Mouse (Mus musculus) forebrain, embryonic 11.5 days (tissue): Measurements from ENCODE around the gene Mrpl14. TPM values are rescaled to one million over a fixed set of nuclear protein-coding genes. Genes with fewer than 3 reads are reported as not detected.

Experiments used
- ATAC-seq: fragments of 200-750 bp; cut with Nextera tagmentation; replicated peaks from 2 replicates; pipeline ENCODE4 v1.8.0; 2017; ENCODE audit warnings: moderate TSS enrichment; ENCODE audit not compliant: low FRiP score
- DNase-seq: peaks from one replicate; pipeline ENCODE4 v3.0.0-alpha.2; 2017; ENCODE audit warnings: low spot score
- H3K27ac ChIP-seq: fragments of 300-500 bp; sonication (generic); 2 replicates; pipeline ENCODE4 v1.5.1; 2014; ENCODE audit warnings: low read depth, low read length
- H3K27me3 ChIP-seq: fragments of 300-500 bp; sonication (generic); 2 replicates; pipeline ENCODE4 v1.6.1; 2014; ENCODE audit warnings: mild to moderate bottlenecking, low read length, mixed read lengths; ENCODE audit not compliant: control insufficient read depth, insufficient read depth
- H3K36me3 ChIP-seq: fragments of 300-500 bp; sonication (generic); 2 replicates; pipeline ENCODE4 v1.6.1; 2014; ENCODE audit warnings: mild to moderate bottlenecking, low read length, moderate library complexity, mixed read lengths; ENCODE audit not compliant: control insufficient read depth, insufficient read depth
- H3K4me1 ChIP-seq: fragments of 300-500 bp; sonication (generic); replicated peaks from 2 replicates; pipeline ENCODE4 v1.6.1; 2014; ENCODE audit warnings: low read length, mixed read lengths; ENCODE audit not compliant: control insufficient read depth, insufficient read depth
- H3K4me2 ChIP-seq: fragments of 300-500 bp; sonication (generic); 2 replicates; pipeline ENCODE4 v1.6.1; 2014; ENCODE audit warnings: low read depth, mild to moderate bottlenecking, low read length, moderate library complexity, mixed read lengths; ENCODE audit not compliant: severe bottlenecking
- H3K4me3 ChIP-seq: fragments of 300-500 bp; sonication (generic); 2 replicates; pipeline ENCODE4 v1.5.1; 2014; ENCODE audit warnings: low read depth, low read length
- H3K9ac ChIP-seq: fragments of 300-500 bp; sonication (generic); 2 replicates; pipeline ENCODE4 v1.6.1; 2014; ENCODE audit warnings: low read length
- H3K9me3 ChIP-seq: fragments of 300-500 bp; sonication (generic); 2 replicates; pipeline ENCODE4 v1.6.1; 2016; ENCODE audit warnings: low read length, mixed read lengths; ENCODE audit not compliant: control insufficient read depth
- WGBS: fragments of 180-500 bp; shearing (Covaris S2); extraction: QIAGEN DNeasy Blood & Tissue Kit; methylation state at CpG from one replicate; pipeline ENCODE4 v1.1.7; 2014; 5-methylcytosine and 5-hydroxymethylcytosine counted together
- polyA plus RNA-seq: library from polyadenylated mRNA; unstranded; fragments of >200 nt; fragmentation: Nextera tagmentation; extraction: Ambion mirVana; gene quantifications from 2 replicates; pipeline ENCODE4 v1.2.1, GENCODE M21; 2014

Gene Mrpl14
- polyA plus RNA-seq, 1 experiment from 2014 or later: 107 TPM

- no peaks in the 10 kb centered on the region; the same call in 1 of the 2 replicates for H3K4me1 ChIP-seq
These were observed 37.8 kb downstream of the Mrpl14 start for GRCm38 (mm10) chr17:45723732-45724573.

GRCm38 (mm10) chr17:45724574-45724921, 38.4 kb downstream of the Mrpl14 start:
- Histone ChIP-seq H3K27ac (no peak overlapping the region), H3K4me3 (no peak overlapping the region), H3K4me1 (no peaks in the 10 kb centered on the region; the same call in 1 of the 2 replicates), H3K9me3 (no peaks in the 10 kb centered on the region), H3K4me2 (no peak overlapping the region; the same call in 1 of the 2 replicates), H3K9ac (peak overlapping the region; percentile 76; the same call in 1 of the 2 replicates), H3K36me3 (no peaks in the 10 kb centered on the region), H3K27me3 (no peaks in the 10 kb centered on the region)
- ATAC-seq: peak; percentile 55
- DNase-seq: no peak
- 89% methylated on average over 10 of the region's 10 CpGs for WGBS

More at GRCm38 (mm10) chr17:45723732-45724573, 37.8 kb downstream of the Mrpl14 start:
- peak overlapping the region; percentile 76 for H3K9ac ChIP-seq
- ATAC-seq (peak; percentile 63), DNase-seq (peak; percentile 94)
- peak overlapping the region; percentile 40 for H3K4me3 ChIP-seq
- no peaks in the 10 kb centered on the region for H3K36me3 ChIP-seq
- H3K27me3 ChIP-seq: no peaks in the 10 kb centered on the region
- peak overlapping the region; percentile 71 for H3K4me2 ChIP-seq
- 5% methylated on average over 25 of the region's 25 CpGs for WGBS
- no peaks in the 10 kb centered on the region for H3K9me3 ChIP-seq
- H3K27ac ChIP-seq: no peak overlapping the region

GRCm38 (mm10) chr17:45726249-45726648, 40.1 kb downstream of the Mrpl14 start:
- H3K4me2 ChIP-seq: no peak overlapping the region
- WGBS: 68% methylated on average over 7 of the region's 7 CpGs
- no peaks in the 10 kb centered on the region for H3K9me3 ChIP-seq
- ATAC-seq (no peak), DNase-seq (no peak)
- H3K27ac ChIP-seq: no peak overlapping the region
- no peaks in the 10 kb centered on the region for H3K36me3 ChIP-seq
- no peaks in the 10 kb centered on the region; the same call in 1 of the 2 replicates for H3K4me1 ChIP-seq
- no peaks in the 10 kb centered on the region for H3K27me3 ChIP-seq
- H3K4me3 ChIP-seq: no peak overlapping the region
- H3K9ac ChIP-seq: no peak overlapping the region

GRCm38 (mm10) chr17:45727481-45727880, 41.4 kb downstream of the Mrpl14 start:
- H3K4me1 ChIP-seq: no peaks in the 10 kb centered on the region; the same call in 1 of the 2 replicates

GRCm38 (mm10) chr17:45727983-45728723, 42.0 kb downstream of the Mrpl14 start:
- Histone ChIP-seq H3K4me2 (no peak overlapping the region), H3K4me1 (peaks cover 3% of the 10 kb centered on the region), H3K9me3 (no peaks in the 10 kb centered on the region), H3K4me3 (no peak overlapping the region), H3K9ac (no peak overlapping the region), H3K27ac (no peak overlapping the region), H3K27me3 (no peaks in the 10 kb centered on the region; the same call in 1 of the 2 replicates), H3K36me3 (no peaks in the 10 kb centered on the region)
- no peak for ATAC-seq
- no peak for DNase-seq
- 64% methylated on average over 8 of the region's 8 CpGs for WGBS

More at GRCm38 (mm10) chr17:45727481-45727880, 41.4 kb downstream of the Mrpl14 start:
- ATAC-seq: no peak
- DNase-seq: no peak
- no peak overlapping the region for H3K4me3 ChIP-seq
- no peak overlapping the region for H3K4me2 ChIP-seq
- H3K27me3 ChIP-seq: no peaks in the 10 kb centered on the region
- no peak overlapping the region for H3K9ac ChIP-seq
- no peaks in the 10 kb centered on the region for H3K9me3 ChIP-seq
- WGBS: 89% methylated on average over 2 of the region's 2 CpGs
- H3K36me3 ChIP-seq: no peaks in the 10 kb centered on the region
- no peak overlapping the region for H3K27ac ChIP-seq

- Histone ChIP-seq H3K36me3 (no peaks in the 10 kb centered on the region), H3K27ac (no peak overlapping the region), H3K4me1 (peaks cover 16% of the 10 kb centered on the region), H3K27me3 (peaks cover 3% of the 10 kb centered on the region; the same call in 1 of the 2 replicates), H3K9ac (no peak overlapping the region), H3K9me3 (no peaks in the 10 kb centered on the region), H3K4me3 (no peak overlapping the region), H3K4me2 (no peak overlapping the region)
- ATAC-seq (no peak), DNase-seq (no peak)
- 65% methylated on average over 10 of the region's 10 CpGs for WGBS
These were observed 43.3 kb downstream of the Mrpl14 start for GRCm38 (mm10) chr17:45729387-45729786.

GRCm38 (mm10) chr17:45730696-45731095, 44.6 kb downstream of the Mrpl14 start:
- no peak overlapping the region for H3K27ac ChIP-seq
- H3K27me3 ChIP-seq: peaks cover 3% of the 10 kb centered on the region; the same call in 1 of the 2 replicates
- H3K36me3 ChIP-seq: no peaks in the 10 kb centered on the region
- no peak overlapping the region for H3K9ac ChIP-seq
- DNase-seq: no peak
- no peak for ATAC-seq
- no peaks in the 10 kb centered on the region for H3K9me3 ChIP-seq
- no peak overlapping the region for H3K4me3 ChIP-seq
- H3K4me1 ChIP-seq: peaks cover 29% of the 10 kb centered on the region
- no peak overlapping the region for H3K4me2 ChIP-seq
- WGBS: 79% methylated on average over 4 of the region's 4 CpGs

GRCm38 (mm10) chr17:45731172-45731864, 45.2 kb downstream of the Mrpl14 start:
- H3K4me1 ChIP-seq: peaks cover 33% of the 10 kb centered on the region
- no peaks in the 10 kb centered on the region for H3K9me3 ChIP-seq
- no peak overlapping the region for H3K27ac ChIP-seq
- DNase-seq: peak; percentile 93
- no peak for ATAC-seq
- no peaks in the 10 kb centered on the region for H3K36me3 ChIP-seq
- no peak overlapping the region for H3K4me2 ChIP-seq
- no peak overlapping the region for H3K9ac ChIP-seq
- no peak overlapping the region for H3K4me3 ChIP-seq
- WGBS: 20% methylated on average over 9 of the region's 9 CpGs
- H3K27me3 ChIP-seq: peaks cover 3% of the 10 kb centered on the region; the same call in 1 of the 2 replicates
